Mouse (Mus musculus): ENCODE measurements around the gene C1qtnf4.

DNA sequence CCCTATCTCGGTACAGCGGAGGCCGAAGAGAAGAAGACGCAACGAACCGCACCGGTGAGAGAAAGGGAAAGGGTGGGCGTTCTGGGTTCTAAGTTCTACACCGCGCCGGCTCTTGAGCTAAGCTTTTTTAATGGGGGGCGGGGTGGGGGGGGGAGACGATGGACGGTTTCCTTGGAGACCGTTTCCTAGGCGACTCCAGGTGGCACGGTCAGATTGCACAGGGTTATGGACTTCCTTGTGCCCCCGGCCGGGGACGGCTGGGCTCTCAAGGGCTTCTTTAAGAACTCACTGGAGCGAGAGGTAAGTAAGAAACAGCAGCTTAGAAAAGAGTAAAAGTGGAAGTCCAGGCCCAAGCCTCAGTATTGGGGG lies 19.2 kb downstream of the C1qtnf4 start:
- TF ChIP-seq EP300 (IDR thresholded peaks at IDR 0.05; ENCODE audit: insufficient read depth, low read depth, low read length) (no peak), CTCF (IDR thresholded peaks at IDR 0.05) (no peak)

Data from heart, adult 2 months (tissue).